Mouse (Mus musculus) C2C12 (cell line): ENCODE data around the gene Ube4b. TPM values are rescaled to one million over a fixed set of nuclear protein-coding genes. Genes with fewer than 3 reads are reported as not detected.
A peak's percentile ranks its signal among the peaks of the same experiment; 100 is the strongest.

Experiments
- H3K27me3 ChIP-seq: one replicate; pipeline ENCODE4 v1.6.1; 2011; ENCODE audit not compliant: control insufficient read depth, insufficient read depth, insufficient read length
- H3K36me3 ChIP-seq: one replicate; pipeline ENCODE4 v1.6.1; 2011; ENCODE audit not compliant: control insufficient read depth, insufficient read depth
- H3K4me3 ChIP-seq: one replicate; pipeline ENCODE4 v1.5.1; 2011; ENCODE audit warnings: mild to moderate bottlenecking, control low read depth; ENCODE audit not compliant: poor library complexity, insufficient read depth, severe bottlenecking
- H3K79me2 ChIP-seq: one replicate; pipeline ENCODE4 v1.6.1; 2011; ENCODE audit not compliant: control insufficient read depth, insufficient read depth
- H3K79me3 ChIP-seq: one replicate; pipeline ENCODE4 v1.6.1; 2011; ENCODE audit warnings: low read depth, control low read depth
- H3ac ChIP-seq: one replicate; pipeline ENCODE3; 2011; ENCODE audit warnings: low read depth; ENCODE audit not compliant: control insufficient read depth, insufficient read length
- CEBPB ChIP-seq: IDR thresholded peaks from one replicate; pipeline ENCODE4 v1.6.1; 2011; ENCODE audit warnings: low read depth, mild to moderate bottlenecking, control low read depth, moderate library complexity
- CTCF ChIP-seq: IDR thresholded peaks from one replicate; pipeline ENCODE4 v1.5.1; 2011; ENCODE audit not compliant: control insufficient read depth, insufficient read depth, insufficient read length
- FOSL1 ChIP-seq: IDR thresholded peaks from one replicate; pipeline ENCODE4 v1.8.0; 2011; ENCODE audit warnings: mild to moderate bottlenecking, low read length; ENCODE audit not compliant: poor library complexity, insufficient read depth, severe bottlenecking
- MAX ChIP-seq: IDR thresholded peaks from one replicate; pipeline ENCODE4 v1.6.1; 2011; ENCODE audit warnings: mild to moderate bottlenecking, control low read depth
- MYOD1 ChIP-seq: IDR thresholded peaks from one replicate; pipeline ENCODE4 v1.6.1; 2011; ENCODE audit warnings: low read depth; ENCODE audit not compliant: control insufficient read depth, insufficient read length
- MYOG ChIP-seq: IDR thresholded peaks from one replicate; pipeline ENCODE4 v1.6.1; 2011; ENCODE audit not compliant: control insufficient read depth, insufficient read length; ENCODE audit errors: extremely low read depth
- USF1 ChIP-seq: IDR thresholded peaks from one replicate; pipeline ENCODE4 v1.6.1; 2011; ENCODE audit warnings: low read depth, mild to moderate bottlenecking, control low read depth, moderate library complexity
- polyA plus RNA-seq: library from polyadenylated mRNA; unstranded; fragments of >200 nt; fragmentation: generic; extraction: Trizol; gene quantifications from one replicate; pipeline ENCODE4 v1.2.1, GENCODE M21; 2012; ENCODE audit warnings: missing spikeins

Gene Ube4b
- polyA plus RNA-seq, 1 experiment, result 51.6 TPM

GRCm38 (mm10) chr4:149379881-149380280 is 46.7 kb downstream of the Ube4b start:
- peaks cover 64% of the 10 kb centered on the region for H3K36me3 ChIP-seq
- H3K27me3 ChIP-seq, result no peaks in the 10 kb centered on the region
- no peak overlapping the region for H3K4me3 ChIP-seq
- TF ChIP-seq CEBPB (no peak), CTCF (no peak), MAX (no peak), MYOG (no peak), MYOD1 (no peak), USF1 (no peak), FOSL1 (no peak)
- H3K79me2 ChIP-seq, result no peaks in the 10 kb centered on the region
- no peak overlapping the region for H3ac ChIP-seq
- H3K79me3 ChIP-seq, result no peaks in the 10 kb centered on the region

- Histone ChIP-seq H3K27me3 (no peaks in the 10 kb centered on the region), H3K79me3 (no peaks in the 10 kb centered on the region), H3K4me3 (no peak overlapping the region), H3ac (no peak overlapping the region), H3K36me3 (peaks cover 59% of the 10 kb centered on the region), H3K79me2 (no peaks in the 10 kb centered on the region)
- TF ChIP-seq FOSL1 (no peak), MAX (no peak), CEBPB (no peak), CTCF (no peak), MYOG (no peak), USF1 (no peak), MYOD1 (no peak)
Observed at GRCm38 (mm10) chr4:149378819-149379218, 47.7 kb downstream of the Ube4b start.

- Histone ChIP-seq H3K79me2 (peaks cover 4% of the 10 kb centered on the region), H3K4me3 (no peak overlapping the region), H3K27me3 (no peaks in the 10 kb centered on the region), H3K79me3 (peaks cover 8% of the 10 kb centered on the region), H3ac (no peak overlapping the region), H3K36me3 (peaks cover 58% of the 10 kb centered on the region)
- TF ChIP-seq MAX, result no peak
- no peak for TF ChIP-seq USF1
- TF ChIP-seq FOSL1, result no peak
- no peak for TF ChIP-seq MYOD1
- no peak for TF ChIP-seq CEBPB
- no peak for TF ChIP-seq CTCF
- no peak for TF ChIP-seq MYOG
Observed at GRCm38 (mm10) chr4:149376034-149376433, 50.5 kb downstream of the Ube4b start.

GRCm38 (mm10) chr4:149374662-149375061 is 51.9 kb downstream of the Ube4b start:
- Histone ChIP-seq H3K36me3 (peaks cover 65% of the 10 kb centered on the region), H3ac (no peak overlapping the region), H3K27me3 (no peaks in the 10 kb centered on the region), H3K4me3 (no peak overlapping the region), H3K79me3 (peaks cover 8% of the 10 kb centered on the region), H3K79me2 (peaks cover 4% of the 10 kb centered on the region)
- TF ChIP-seq MYOD1, result peak; percentile 71
- no peak for TF ChIP-seq FOSL1
- TF ChIP-seq USF1, result peak; percentile 9

- peaks cover 67% of the 10 kb centered on the region for H3K36me3 ChIP-seq
Observed at GRCm38 (mm10) chr4:149373927-149374326, 52.6 kb downstream of the Ube4b start.

GRCm38 (mm10) chr4:149373431-149373830 is 53.1 kb downstream of the Ube4b start:
- H3K36me3 ChIP-seq, result peaks cover 72% of the 10 kb centered on the region
- TF ChIP-seq CEBPB (no peak), CTCF (no peak), MYOG (no peak), MYOD1 (no peak), MAX (no peak), USF1 (no peak), FOSL1 (no peak)

More at GRCm38 (mm10) chr4:149373927-149374326, 52.6 kb downstream of the Ube4b start:
- H3ac ChIP-seq, result peak overlapping the region; percentile 28
- no peak overlapping the region for H3K4me3 ChIP-seq
- H3K79me3 ChIP-seq, result peaks cover 8% of the 10 kb centered on the region
- TF ChIP-seq CEBPB, result no peak
- no peak for TF ChIP-seq USF1
- TF ChIP-seq FOSL1, result no peak
- peak; percentile 31 for TF ChIP-seq MAX
- peaks cover 4% of the 10 kb centered on the region for H3K79me2 ChIP-seq
- no peaks in the 10 kb centered on the region for H3K27me3 ChIP-seq

More at GRCm38 (mm10) chr4:149373431-149373830, 53.1 kb downstream of the Ube4b start:
- no peaks in the 10 kb centered on the region for H3K27me3 ChIP-seq
- H3K4me3 ChIP-seq, result no peak overlapping the region
- no peak overlapping the region for H3ac ChIP-seq
- H3K79me2 ChIP-seq, result peaks cover 4% of the 10 kb centered on the region
- peaks cover 8% of the 10 kb centered on the region for H3K79me3 ChIP-seq
